Mouse (Mus musculus) liver, postnatal 0 days (tissue): Measurements from ENCODE around the gene Lcn11. TPM values are rescaled to one million over a fixed set of nuclear protein-coding genes. Genes with fewer than 3 reads are reported as not detected.

ENCODE experiments used
- ATAC-seq: fragments of 200-750 bp; cut with Nextera tagmentation; 2 replicates; pipeline ENCODE4 v1.8.0; 2017; ENCODE audit warnings: mild to moderate bottlenecking, moderate library complexity
- DNase-seq: peaks from one replicate; pipeline ENCODE4 v3.0.0-alpha.2; 2016
- H3K27ac ChIP-seq: fragments of 300-500 bp; sonication (generic); 2 replicates; pipeline ENCODE4 v1.5.1; 2014; ENCODE audit warnings: antibody characterized with exemption, moderate library complexity, mild to moderate bottlenecking, low read depth
- H3K27me3 ChIP-seq: fragments of 300-500 bp; sonication (generic); 2 replicates; pipeline ENCODE4 v1.6.1; 2014; ENCODE audit warnings: low read length, control low read depth, mixed read lengths; ENCODE audit not compliant: insufficient read depth
- H3K36me3 ChIP-seq: fragments of 300-500 bp; sonication (generic); replicated peaks from 2 replicates; pipeline ENCODE4 v1.6.1; 2014; ENCODE audit warnings: mild to moderate bottlenecking, control low read depth, low read length, moderate library complexity, mixed read lengths; ENCODE audit not compliant: insufficient read depth
- H3K4me1 ChIP-seq: fragments of 300-500 bp; sonication (generic); 2 replicates; pipeline ENCODE4 v1.6.1; 2014; ENCODE audit warnings: antibody characterized with exemption, mild to moderate bottlenecking, control low read depth; ENCODE audit not compliant: insufficient read depth
- H3K4me2 ChIP-seq: fragments of 300-500 bp; sonication (generic); 2 replicates; pipeline ENCODE4 v1.6.1; 2014; ENCODE audit warnings: low read depth, mild to moderate bottlenecking, low read length, moderate library complexity, mixed read lengths
- H3K4me3 ChIP-seq: fragments of 300-500 bp; sonication (generic); 2 replicates; pipeline ENCODE4 v1.5.1; 2014; ENCODE audit warnings: low read depth, low read length
- H3K9ac ChIP-seq: fragments of 300-500 bp; sonication (generic); replicated peaks from 2 replicates; pipeline ENCODE4 v1.6.1; 2014; ENCODE audit warnings: mild to moderate bottlenecking, moderate library complexity
- H3K9me3 ChIP-seq: fragments of 300-500 bp; sonication (generic); 2 replicates; pipeline ENCODE4 v1.6.1; 2016; ENCODE audit warnings: mild to moderate bottlenecking, control low read depth, low read length, mixed read lengths
- CTCF ChIP-seq: sonication (generic); IDR thresholded peaks from 2 replicates; pipeline ENCODE4 v1.5.1; 2016; ENCODE audit warnings: antibody characterized with exemption, low read depth
- EP300 ChIP-seq: IDR thresholded peaks from 2 replicates; pipeline ENCODE4 v1.6.1; 2016; ENCODE audit warnings: antibody characterized with exemption, low read depth, mild to moderate bottlenecking
- WGBS: fragments of 180-500 bp; shearing (Covaris S2); extraction: QIAGEN DNeasy Blood & Tissue Kit; methylation state at CpG from one replicate; pipeline ENCODE4 v1.1.7; 2014; ENCODE audit not compliant: insufficient replicate concordance; 5-methylcytosine and 5-hydroxymethylcytosine counted together
- polyA plus RNA-seq: library from polyadenylated mRNA; unstranded; fragments of >200 nt; fragmentation: Nextera tagmentation; extraction: Ambion mirVana; gene quantifications from 2 replicates; pipeline ENCODE4 v1.2.1, GENCODE M21; 2015

The Lcn11 gene
- polyA plus RNA-seq, 1 experiment from 2014 or later: not detected

GRCm38 (mm10) chr2:25822806-25823205 is 46.0 kb downstream of the Lcn11 start, which contains the start of gene Lcn9:
Gene Lcn9 (plus strand): TSS chr2:25823153.
- DNase-seq (no peak), ATAC-seq (no peak)
- WGBS: 89% methylated on average over 1 of the region's 1 CpGs
- Histone ChIP-seq H3K9ac (no peak within 1 kb of the TSS), H3K4me1 (no peaks in the 10 kb centered on the region), H3K4me2 (no peak within 1 kb of the TSS), H3K36me3 (no peaks in the 10 kb centered on the region), H3K27ac (no peak within 1 kb of the TSS), H3K9me3 (no peaks in the 10 kb centered on the region), H3K27me3 (no peaks in the 10 kb centered on the region), H3K4me3 (no peak within 1 kb of the TSS)
- no peak for TF ChIP-seq CTCF
- no peak for TF ChIP-seq EP300

GRCm38 (mm10) chr2:25824751-25825150 is 47.9 kb downstream of the Lcn11 start:
- no peak overlapping the region for H3K9ac ChIP-seq

GRCm38 (mm10) chr2:25828344-25828947 is 51.6 kb downstream of the Lcn11 start:
- 47% methylated on average over 8 of the region's 8 CpGs for WGBS
- no peaks in the 10 kb centered on the region for H3K4me1 ChIP-seq
- H3K4me3 ChIP-seq: no peak overlapping the region
- TF ChIP-seq CTCF (no peak), EP300 (no peak)
- H3K27ac ChIP-seq: no peak overlapping the region
- H3K9ac ChIP-seq: no peak overlapping the region
- no peaks in the 10 kb centered on the region for H3K36me3 ChIP-seq
- no peak for DNase-seq
- no peak overlapping the region for H3K4me2 ChIP-seq
- no peaks in the 10 kb centered on the region for H3K27me3 ChIP-seq
- no peak for ATAC-seq
- H3K9me3 ChIP-seq: no peaks in the 10 kb centered on the region

More at GRCm38 (mm10) chr2:25824751-25825150, 47.9 kb downstream of the Lcn11 start:
- Histone ChIP-seq H3K36me3 (no peaks in the 10 kb centered on the region), H3K27me3 (no peaks in the 10 kb centered on the region), H3K4me1 (no peaks in the 10 kb centered on the region), H3K27ac (no peak overlapping the region), H3K9me3 (no peaks in the 10 kb centered on the region), H3K4me3 (no peak overlapping the region), H3K4me2 (no peak overlapping the region)
- DNase-seq (no peak), ATAC-seq (no peak)
- TF ChIP-seq CTCF (no peak), EP300 (no peak)
- 73% methylated on average over 3 of the region's 3 CpGs for WGBS

Other genes with a start within 250 kb of the Lcn11 start
- gene Traf2, start 230.1 kb upstream of the Lcn11 start, polyA plus RNA-seq: 10.6 and 10.7 TPM in 2 replicates
- 263 and 268 TPM in 2 replicates for gene Edf1, start 219.2 kb upstream of the Lcn11 start, polyA plus RNA-seq
- 0.07 and 0.09 TPM in 2 replicates for gene Mamdc4, start 202.2 kb upstream of the Lcn11 start, polyA plus RNA-seq
- gene Phpt1, start 201.8 kb upstream of the Lcn11 start, polyA plus RNA-seq: 44.7 and 46.1 TPM in 2 replicates
- 0.02 TPM in 1 of 2 replicates, not detected in the other for gene Ajm1, start 195.3 kb upstream of the Lcn11 start, polyA plus RNA-seq
- 11.0 and 13.5 TPM in 2 replicates for gene Rabl6, start 168.5 kb upstream of the Lcn11 start, polyA plus RNA-seq
- 0.19 and 0.28 TPM in 2 replicates for gene Ccdc183, start 159.3 kb upstream of the Lcn11 start, polyA plus RNA-seq
- 43.3 and 55.1 TPM in 2 replicates for gene Tmem141, start 155.0 kb upstream of the Lcn11 start, polyA plus RNA-seq
- gene Fcna, start 149.0 kb upstream of the Lcn11 start, polyA plus RNA-seq: 95.4 and 100 TPM in 2 replicates
- gene Lcn8, start 123.9 kb upstream of the Lcn11 start, polyA plus RNA-seq: 0.18 TPM in 1 of 2 replicates, not detected in the other
- gene Lcn5, start 119.1 kb upstream of the Lcn11 start, polyA plus RNA-seq: not detected in 2 replicates
- not detected in 2 replicates for gene Lcn6, start 100.2 kb upstream of the Lcn11 start, polyA plus RNA-seq
- not detected in 2 replicates for gene Lcn10, start 94.3 kb upstream of the Lcn11 start, polyA plus RNA-seq
- gene Obp2a, start 77.0 kb upstream of the Lcn11 start, polyA plus RNA-seq: not detected in 2 replicates
- gene Bmyc, start 70.3 kb upstream of the Lcn11 start, polyA plus RNA-seq: 9.4 and 10.1 TPM in 2 replicates
- gene Obp2b, start 40.0 kb upstream of the Lcn11 start, polyA plus RNA-seq: not detected in 2 replicates
- not detected in 2 replicates for gene Lcn3, start 11.4 kb upstream of the Lcn11 start, polyA plus RNA-seq
- not detected in 2 replicates for gene Gm13539, start 5.2 kb downstream of the Lcn11 start, polyA plus RNA-seq
- not detected in 2 replicates for gene Glt6d1, start 38.8 kb downstream of the Lcn11 start, polyA plus RNA-seq
- gene Lcn9, start 46.1 kb downstream of the Lcn11 start, polyA plus RNA-seq: not detected in 2 replicates
- gene Sohlh1, start 70.2 kb downstream of the Lcn11 start, polyA plus RNA-seq: not detected in 2 replicates
- gene Kcnt1, start 86.7 kb downstream of the Lcn11 start, polyA plus RNA-seq: 0.11 TPM in 1 of 2 replicates, not detected in the other
- gene Camsap1, start 206.3 kb downstream of the Lcn11 start, polyA plus RNA-seq: 3.1 and 3.3 TPM in 2 replicates
- 175 and 183 TPM in 2 replicates for gene Ubac1, start 244.7 kb downstream of the Lcn11 start, polyA plus RNA-seq